Mouse (Mus musculus): ENCODE measurements at regions not wholly inside any gene's neighbourhood (a gene's known extent, or its start where the extent isn't known, plus 50 kb on each side); places are given as distances from the start of the nearest gene placed in this dataset.

DNA sequence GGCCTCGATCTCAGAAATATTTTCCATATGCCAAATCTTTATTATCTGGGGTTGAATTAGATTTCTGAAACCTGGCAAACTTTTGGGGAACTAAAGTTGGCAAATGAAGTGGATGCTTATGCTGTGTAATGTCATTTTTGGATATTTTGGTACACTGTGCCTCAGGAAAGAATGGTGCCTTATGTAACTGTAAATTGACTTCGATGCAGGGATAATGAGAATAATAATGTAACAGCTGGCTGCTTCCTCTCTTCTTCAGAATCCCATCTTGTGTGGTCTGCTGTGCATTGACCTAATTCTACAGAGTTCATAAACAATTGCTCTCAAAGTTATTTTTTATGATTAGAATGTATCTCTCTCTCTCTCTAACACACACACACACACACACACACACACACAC is 545.6 kb downstream of the Tfap2b start:
- DNase-seq: no peak

DNA sequence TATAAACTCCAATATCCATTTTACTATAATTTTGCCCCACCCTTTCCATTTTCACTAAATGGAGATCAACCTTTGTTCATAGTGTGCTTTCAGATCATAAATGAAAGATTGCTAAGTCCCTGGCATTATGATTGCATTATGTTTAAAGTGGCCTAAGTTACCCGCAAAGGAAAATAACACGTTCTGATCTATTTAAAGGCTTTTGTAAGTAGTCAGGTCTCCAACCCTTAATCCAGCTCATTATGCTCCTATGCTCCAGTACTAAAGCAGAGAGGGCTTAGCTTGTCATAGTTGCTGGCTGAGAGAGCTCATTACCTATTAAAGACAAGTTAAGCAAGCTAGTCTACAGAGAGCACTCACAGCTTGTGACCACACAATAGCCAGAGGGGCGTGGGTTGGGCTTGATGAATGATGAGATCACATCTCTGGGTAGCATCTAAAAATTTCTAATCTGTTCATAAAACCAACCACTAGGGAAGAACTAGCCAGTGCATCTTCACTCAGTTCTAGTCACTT is 549.3 kb downstream of the Tfap2b start:
- no peak for DNase-seq

DNA sequence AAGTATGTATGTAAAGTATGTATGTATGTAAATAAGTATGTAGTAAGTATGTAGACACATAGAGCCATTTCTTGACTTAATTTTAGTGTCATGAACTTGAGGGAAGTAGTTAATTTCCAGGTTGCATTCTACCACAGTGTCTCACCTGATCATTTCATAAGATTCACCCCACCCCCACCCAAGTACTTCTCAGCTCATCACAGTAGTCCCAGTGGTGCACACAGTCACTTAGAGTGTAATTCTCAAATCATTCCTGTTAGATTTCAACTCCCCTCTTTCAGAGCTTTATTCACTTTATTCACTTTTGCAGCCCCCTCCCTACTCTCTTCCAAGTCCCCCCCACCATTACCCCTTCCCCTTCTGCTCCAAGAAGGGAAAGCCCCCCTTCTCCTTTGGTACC is 558.2 kb downstream of the Tfap2b start:
- no peak for DNase-seq

DNA sequence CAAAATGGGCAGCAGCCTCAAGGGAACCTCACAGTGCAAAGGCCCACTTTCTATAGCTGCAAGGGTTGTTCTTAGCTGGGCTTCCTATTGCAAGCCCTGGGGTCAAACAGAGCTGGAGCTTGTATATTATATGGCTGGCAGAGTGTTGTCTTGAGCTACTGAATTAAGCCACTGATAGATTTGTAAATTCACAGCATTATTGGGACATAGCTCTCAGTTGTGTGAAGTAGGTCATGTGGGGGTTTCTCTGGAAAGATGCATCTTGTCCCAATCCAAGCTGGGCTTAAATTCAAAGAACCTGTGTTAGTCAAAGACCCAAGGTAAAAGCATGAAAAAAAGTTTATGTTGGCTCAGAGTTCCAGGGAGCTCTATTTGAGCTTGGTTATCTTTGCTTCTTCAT is 563.6 kb downstream of the Tfap2b start:
- no peak for DNase-seq

DNA sequence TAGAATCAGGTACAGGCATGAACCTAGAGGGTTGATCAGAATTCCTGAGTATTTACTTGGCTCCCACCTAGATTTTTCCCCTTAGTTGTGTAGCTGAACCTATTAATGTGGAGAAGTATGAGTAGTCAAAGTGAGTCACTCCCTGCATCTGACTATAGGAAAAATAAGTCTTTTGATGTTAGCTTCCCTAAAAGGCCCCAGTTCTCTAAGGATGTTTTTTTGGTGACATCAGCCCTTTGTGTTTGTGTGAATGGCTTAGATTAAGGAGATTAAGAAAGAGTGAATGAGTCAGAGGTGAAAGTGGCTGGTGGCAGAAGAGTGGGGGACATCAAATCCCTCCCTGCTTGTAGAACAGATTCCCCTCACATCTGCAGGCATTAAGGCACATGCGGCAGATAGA is 565.8 kb downstream of the Tfap2b start:
- no peak for DNase-seq

DNA sequence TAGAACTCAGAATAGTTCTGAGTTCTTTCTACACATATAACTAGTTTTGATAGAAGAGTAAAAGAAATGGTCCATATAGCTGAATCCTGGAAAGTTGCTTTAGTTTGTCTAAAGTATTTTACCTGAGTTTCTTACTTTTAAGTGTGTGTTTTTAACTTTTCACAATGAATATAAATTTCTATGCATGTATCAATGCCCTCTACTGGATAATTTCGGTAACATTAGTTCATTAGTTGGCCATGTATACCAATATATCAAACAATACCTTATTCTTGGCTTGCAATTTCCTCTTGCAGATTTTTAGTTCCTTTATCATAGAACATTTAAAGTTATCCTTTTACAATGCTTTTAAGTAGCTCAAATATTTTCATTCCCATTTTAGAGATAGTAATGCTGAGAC is 568.8 kb downstream of the Tfap2b start:
- DNase-seq: no peak

DNA sequence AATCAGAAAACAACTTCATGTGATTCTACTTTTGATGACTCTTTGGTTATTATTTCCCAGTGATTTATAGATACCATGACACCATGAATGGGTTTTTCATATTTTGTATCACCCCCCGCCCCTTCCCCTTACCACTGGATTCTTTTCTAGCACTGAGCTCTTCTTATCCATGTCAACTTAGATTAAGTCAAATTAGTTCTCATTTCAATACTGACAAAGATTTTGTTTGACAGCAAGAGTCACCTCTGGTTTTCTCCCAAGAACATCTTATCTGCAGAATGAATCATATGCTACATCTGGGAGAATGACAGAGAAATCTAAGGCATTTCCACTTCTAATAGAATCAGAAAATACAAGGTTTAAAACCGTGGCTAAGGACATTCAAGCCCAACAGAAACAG is 578.3 kb downstream of the Tfap2b start:
- DNase-seq: no peak

DNA sequence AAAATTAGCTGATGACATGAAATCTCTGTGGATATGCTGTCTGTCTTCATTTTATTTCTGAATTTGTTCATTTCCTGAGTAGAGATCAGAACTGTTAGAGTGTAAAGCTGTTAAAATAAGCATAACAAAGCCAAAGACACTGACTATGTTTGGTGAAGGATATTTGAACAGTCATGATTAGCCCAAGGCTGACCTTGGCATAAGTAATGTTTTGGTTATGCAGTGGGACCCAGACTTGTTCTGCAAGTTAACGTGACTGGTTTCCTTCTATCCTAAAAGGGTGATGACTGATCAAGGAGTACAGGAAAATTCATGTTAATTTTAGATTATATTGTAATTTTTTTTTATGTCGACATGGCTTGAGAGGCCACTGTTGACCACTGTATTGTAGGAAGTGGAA is 585.4 kb downstream of the Tfap2b start:
- DNase-seq: no peak

DNA sequence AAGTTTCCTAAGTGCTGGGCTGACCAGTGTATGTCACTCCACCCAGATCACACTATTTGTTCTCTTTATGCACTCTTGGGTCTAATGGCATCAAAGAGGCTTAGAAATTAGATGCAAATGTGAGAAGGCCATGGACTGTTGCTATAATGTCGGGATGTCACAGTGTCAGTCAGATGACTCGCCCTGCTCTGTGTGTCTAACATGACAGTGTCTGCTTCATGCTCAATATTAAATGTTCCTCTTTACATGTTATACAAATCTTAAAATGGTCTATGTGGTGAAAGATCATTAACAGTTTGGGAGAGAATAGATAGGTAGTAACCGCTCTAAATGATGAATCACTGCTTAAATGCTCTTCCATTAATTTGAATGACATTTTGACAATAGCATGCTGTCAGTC is 617.2 kb downstream of the Tfap2b start:
- DNase-seq: no peak

DNA sequence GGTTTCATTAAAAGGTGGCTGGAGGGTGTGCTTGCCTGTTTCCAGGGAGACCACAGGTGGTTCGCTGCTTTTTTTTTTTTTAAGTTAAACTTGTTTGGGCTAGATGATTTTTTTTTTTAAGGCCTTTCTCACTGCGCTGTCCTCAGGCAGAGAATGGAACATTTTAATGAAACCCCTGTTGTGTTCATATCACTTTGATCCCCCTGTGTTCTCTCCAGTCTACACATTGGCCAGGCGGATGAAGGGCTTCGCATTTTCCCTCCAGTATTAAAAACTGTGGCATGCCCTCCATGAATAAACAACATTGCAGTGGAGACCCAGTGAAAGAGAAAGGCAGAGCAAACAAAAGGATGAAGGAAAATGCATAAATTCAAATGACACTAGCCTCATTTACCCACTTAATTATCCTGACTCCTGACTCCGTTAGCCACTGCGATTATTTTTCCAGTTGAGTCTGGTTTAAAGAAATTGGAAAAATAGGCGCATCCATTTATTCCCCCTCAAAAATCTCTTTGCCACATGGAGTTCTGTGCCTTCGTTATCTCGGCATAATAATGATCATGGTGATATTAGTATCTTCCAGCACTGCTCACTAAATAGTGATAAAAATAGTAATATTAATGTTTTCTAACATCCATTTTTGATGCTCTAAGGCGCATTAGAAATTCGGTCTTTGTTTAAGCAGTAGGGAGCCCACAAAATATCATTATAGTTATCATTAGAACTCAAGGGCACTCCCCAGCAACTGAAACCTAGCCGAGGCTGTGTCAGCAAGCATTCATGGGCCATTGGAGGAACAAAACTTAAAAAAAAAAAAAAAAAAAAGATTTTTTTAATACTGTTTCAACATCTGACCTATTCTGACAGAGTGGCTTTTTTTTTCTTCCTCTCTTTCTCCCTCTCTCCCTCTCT is 618.0 kb downstream of the Tfap2b start:
- no peak for DNase-seq

DNA sequence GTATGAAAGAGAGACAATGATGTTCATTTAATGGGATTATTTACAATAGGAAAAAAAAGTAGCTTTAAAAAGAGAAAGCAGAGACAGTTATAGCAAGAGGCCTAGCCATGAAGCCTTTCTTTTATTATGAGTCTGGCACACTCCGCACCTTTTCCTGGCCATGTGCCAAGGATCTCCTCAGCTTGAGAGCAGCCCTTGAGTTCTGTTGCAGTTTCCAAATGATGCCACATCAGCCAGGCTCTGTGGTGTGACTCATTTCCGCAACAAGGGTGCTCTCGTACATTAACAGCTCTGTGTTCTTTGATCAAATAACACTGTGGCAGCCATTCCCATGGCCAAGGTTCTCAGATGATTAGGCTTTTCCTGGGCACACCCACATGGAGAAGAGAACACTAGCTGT is 641.2 kb downstream of the Tfap2b start:
- DNase-seq: peak; percentile 47 to 65

DNA sequence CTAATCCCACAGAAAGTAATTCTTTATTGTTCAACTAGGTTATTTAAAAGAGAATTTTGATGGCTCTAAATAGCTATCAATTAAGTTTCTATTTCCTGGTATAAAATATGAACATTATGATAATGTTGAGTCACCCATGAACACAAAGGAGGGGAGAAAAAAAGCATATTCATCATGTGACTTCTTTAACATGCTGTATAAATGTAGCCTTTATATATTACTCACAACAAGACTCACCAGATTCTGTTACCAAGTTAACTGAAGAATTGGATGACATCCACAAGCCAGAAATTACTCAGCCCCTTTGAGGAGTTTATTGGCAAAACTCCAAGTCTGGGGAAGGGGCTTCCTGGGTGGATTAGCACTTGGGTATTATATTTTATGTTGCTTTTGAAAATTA is 648.5 kb downstream of the Tfap2b start:
- DNase-seq: no peak

DNA sequence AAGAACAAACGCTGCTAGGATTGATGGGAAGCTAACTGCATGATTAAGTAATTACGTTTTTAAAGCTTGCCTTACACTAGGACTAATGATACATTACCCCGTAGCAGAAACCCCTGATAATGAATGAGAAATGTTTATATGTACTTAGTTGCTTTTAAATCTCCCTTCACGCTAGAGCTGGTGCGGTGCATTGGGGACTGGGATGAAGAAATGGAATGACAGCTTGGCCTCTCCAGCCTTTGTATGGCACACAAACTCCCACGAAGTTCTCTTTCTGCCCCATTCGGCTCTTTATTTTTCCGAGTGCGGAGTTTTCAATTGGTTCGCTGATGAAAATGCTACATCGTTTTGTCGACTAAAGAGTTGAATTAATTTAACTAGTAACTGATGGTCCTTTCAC is 659.8 kb downstream of the Tfap2b start:
- DNase-seq: no peak

DNA sequence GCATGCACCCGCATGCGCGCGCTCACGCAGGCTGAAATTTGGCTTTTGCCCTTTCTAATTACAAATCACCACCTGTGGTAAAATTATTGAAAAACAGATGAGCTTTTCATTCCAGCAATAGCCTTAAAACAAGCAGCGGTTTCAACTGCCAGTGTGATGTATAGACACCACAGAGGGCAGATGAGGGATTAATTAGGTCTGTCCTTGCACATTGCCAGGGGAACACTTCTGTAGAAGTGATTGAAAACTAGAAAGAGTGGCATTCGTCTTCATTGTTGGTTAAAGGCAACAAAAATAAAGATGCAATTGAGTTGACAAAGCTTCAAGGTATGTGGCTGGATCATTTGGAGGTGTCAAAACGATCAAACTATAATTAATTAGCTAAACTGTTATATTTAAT is 672.5 kb downstream of the Tfap2b start:
- DNase-seq: peak in 1 of 2 experiments; percentile 2

DNA sequence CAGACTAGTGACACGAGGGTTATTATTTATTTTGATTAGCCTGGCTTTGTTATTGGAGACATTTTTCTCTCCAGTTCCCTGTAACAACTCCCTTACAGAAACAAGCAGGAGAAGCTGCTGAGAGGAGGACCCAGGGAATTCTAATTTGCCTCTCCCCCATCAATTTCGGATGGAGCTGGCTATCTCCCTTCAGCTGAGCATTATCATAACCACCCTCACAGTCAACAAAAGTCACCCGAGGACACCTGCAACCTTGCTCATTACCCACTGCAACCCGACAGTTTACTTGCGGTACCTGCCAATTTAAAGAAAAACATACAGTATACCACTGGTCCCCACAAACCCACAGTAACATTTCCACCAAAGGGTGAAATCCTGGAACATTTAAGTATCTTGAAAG is 690.7 kb downstream of the Tfap2b start:
- no peak for DNase-seq

DNA sequence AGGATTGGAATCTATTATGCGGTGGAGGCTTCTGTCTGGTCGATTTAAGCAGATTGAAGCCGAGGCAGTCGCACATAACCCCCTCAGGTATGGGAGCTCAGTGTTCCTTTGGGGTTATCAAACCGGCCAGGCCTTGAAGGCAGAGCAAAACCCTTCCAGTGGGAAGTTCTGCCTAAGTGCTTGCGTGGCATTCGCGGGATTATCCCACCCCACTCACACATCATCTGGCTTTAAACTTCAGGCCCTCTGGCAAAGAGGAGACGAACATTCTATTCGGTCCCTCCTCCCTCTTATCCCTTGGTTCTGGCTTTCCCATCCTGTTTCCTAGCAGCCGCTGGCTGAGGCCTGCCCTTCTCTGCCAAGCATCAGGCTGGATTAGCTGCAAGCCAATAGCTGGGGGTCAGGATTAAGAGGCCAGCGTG is 691.2 kb downstream of the Tfap2b start:
- DNase-seq: no peak

DNA sequence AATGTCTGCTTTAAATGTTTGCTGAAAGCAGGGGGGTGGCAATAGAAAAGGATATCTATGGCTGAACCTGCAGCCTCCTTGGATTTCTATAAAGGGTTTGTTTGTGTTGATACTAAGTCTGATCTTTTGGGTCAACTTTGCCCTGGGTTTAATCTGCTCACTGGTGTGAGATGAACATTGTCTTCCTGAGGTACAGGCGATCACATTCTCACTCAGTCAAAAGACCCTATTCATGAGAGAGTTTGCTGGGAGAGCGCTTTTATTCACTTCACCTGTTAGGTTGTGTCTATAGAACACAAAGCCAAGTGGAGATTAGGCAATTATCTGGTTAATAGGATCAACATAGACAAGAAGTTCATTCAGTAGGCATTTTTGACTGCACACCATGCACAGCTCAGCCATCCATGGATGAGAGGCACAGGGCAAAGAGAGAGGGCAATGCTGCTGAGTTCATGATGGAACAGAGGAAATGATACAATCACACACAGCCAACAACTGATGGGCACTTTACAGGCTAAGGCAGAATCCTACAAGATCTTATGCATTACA is 692.3 kb downstream of the Tfap2b start:
- no peak for DNase-seq

DNA sequence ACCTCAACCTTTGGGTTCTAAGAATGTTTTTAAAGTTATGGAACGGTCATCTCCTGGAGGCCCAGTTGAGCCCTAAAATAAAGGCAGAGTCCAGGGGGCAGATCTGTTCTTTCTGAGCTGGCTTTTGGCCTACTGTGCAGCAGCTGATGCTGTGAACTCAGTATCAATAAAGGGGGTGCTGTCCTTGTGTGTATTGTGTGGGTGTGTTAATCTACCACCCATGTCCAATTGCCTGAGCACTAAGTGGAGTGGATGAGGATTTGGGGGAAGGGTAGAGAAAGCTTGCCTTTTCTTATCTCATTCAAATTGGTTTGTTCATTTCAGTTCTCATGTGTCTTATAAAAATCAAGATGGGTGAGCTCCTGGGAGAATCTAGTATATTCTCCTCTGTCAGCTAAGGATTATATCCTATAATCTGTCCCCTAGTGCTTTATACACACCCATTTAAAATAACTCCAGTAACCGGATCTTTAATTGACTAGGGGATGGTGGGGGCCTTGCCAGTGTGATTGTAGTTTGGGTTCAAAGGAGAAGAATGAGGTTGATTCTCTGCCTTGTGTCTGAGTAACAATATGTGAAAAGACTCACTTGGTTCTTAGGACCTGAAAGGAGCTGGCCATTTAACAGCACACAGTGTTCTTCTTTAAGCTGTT is 703.6 kb downstream of the Tfap2b start:
- no peak for DNase-seq

DNA sequence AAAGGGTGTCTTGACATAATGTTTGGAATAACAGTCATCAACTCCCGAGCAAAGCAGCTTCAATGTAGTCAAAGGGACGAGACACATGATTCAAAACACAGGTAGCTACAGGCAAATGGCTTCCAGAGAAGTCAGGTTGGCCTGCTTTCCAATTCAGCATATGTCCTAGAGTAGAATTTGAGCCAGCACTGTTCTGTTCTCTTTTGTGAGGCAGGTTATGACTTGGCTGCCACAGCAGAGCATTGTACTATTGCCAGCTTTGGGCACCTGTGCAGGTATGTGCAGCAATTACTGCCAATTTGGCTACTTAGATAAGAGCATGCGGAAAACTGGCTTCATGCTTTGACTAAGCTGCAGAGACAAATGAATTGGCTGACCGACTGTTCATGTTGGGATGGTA is 699.1 kb downstream of the Pkhd1 start:
- DNase-seq: peak; percentile 63 to 79

DNA sequence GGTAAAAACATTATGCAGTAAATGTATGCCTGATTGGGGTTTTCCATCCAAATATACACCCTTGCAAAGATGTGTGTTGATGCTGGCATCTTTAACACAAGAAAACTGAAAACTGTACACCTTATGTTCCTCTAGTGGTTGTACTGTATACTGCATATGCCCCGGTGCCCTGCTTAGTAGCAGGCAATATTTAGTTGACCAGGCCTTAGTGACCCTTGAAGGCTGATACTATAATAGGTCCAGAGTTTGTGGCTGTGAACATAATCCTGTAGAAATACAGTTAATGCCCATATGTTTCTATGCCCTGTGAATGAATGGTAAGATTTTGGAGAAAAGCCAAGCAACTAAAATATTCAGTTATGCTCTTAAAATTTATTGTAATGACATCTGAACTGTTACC is 690.7 kb downstream of the Pkhd1 start:
- DNase-seq: no peak

DNA sequence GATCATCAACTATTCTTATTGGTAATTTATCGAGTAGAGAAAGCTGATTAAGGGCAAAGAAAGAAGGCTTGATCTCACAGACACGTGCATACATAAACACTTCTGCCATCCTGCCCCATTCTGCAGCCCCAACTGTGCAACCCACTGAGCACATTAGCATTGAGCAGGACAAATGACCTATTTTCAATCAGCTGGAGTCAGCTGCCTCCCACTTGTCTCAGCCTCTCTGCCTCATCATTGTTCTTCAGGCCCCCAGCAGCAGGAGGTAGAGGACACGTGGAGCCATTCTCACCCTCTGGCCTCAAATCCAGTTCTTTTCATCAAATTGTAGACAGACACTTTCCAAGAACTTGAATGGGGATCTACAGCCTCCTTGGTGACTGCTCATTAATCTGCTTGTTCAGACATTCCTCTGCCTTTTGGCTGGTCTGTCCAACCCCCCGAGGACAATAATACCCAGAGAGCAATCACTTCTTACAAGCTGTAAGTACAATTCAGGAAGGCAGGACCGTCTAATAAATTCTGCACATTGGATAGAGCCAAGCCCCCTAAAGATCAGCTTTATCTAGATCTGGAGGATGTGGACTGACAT is 690.0 kb downstream of the Pkhd1 start:
- no peak for DNase-seq

DNA sequence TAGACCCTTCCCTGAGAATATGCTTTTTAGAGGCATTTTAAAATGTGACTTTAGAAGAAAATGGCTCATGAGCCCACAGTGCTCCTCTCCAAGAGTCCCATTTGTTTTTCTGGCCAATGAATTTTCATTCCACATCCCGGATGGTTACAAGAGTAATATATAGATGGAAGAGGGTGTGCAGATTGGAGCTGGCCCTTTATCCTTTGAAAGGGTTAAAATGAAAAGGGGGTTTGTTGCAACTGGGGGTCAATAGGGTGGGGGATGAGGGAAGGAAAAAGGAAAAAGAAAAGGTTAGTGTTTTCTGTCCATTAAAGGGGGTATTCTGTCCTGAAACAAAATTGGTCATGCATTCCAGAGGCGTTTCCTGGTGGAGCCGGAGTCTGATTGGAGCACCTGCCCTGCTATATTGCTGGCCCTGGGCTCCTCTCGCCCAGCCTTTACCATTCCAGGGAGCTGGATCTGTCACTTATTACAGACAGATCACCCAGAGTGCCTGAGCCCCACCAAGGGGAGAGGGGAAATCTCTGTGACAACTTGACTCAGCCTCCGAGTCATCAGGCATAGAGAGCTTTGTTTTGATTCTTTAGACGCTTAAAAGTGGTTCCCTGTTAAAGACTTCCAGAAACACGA is 666.7 kb downstream of the Pkhd1 start:
- DNase-seq: no peak

DNA sequence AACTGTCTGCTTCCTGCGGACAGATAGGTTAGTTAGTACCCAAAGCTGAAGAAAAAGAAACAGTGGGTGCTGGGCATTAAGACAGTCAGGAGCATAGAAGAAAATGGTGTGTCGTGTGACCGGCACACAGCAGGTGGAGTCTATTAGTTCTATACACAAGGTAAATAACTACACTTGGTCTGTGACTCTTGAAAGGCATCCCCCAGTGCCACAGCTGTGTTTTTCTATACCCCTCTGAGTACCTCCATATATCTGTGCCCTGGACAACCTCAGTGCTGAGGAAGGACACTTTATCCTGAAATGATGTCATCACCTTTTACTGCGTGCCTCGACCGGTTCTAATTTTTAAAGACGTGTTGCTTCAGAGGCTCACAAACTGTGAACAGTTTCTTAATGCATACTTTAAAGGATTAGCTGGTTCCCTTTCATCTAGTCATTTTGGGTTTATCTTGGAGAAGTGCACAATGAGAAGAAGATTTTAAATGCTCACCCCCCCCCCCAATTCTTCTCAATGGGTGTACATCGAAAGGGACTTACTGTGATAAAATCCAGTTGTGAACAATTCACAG is 666.1 kb downstream of the Pkhd1 start:
- no peak for DNase-seq

Measured in cerebellum, postnatal 14 days (tissue).